Mouse (Mus musculus) midbrain, embryonic 12.5 days (tissue): ENCODE measurements around the gene Trim65. TPM values are rescaled to one million over a fixed set of nuclear protein-coding genes. Genes with fewer than 3 reads are reported as not detected.

ENCODE experiments used
- ATAC-seq: fragments of 200-750 bp; cut with Nextera tagmentation; 2 replicates; pipeline ENCODE4 v1.8.0; 2017; ENCODE audit warnings: low read depth, moderate TSS enrichment, moderate library complexity; ENCODE audit not compliant: low FRiP score
- H3K27ac ChIP-seq: fragments of 300-500 bp; sonication (generic); replicated peaks from 2 replicates; pipeline ENCODE4 v1.5.1; 2016; ENCODE audit warnings: mild to moderate bottlenecking
- H3K27me3 ChIP-seq: fragments of 300-500 bp; sonication (generic); 2 replicates; pipeline ENCODE4 v1.6.1; 2016; ENCODE audit warnings: mild to moderate bottlenecking
- H3K36me3 ChIP-seq: fragments of 300-500 bp; sonication (generic); 2 replicates; pipeline ENCODE4 v1.6.1; 2016
- H3K4me1 ChIP-seq: fragments of 300-500 bp; sonication (generic); 2 replicates; pipeline ENCODE4 v1.6.1; 2016
- H3K4me2 ChIP-seq: fragments of 300-500 bp; sonication (generic); replicated peaks from 2 replicates; pipeline ENCODE4 v1.6.1; 2016; ENCODE audit warnings: mild to moderate bottlenecking, moderate library complexity
- H3K4me3 ChIP-seq: fragments of 300-500 bp; sonication (generic); 2 replicates; pipeline ENCODE4 v1.5.1; 2016; ENCODE audit warnings: mild to moderate bottlenecking
- H3K9ac ChIP-seq: fragments of 300-500 bp; sonication (generic); replicated peaks from 2 replicates; pipeline ENCODE4 v1.6.1; 2016; ENCODE audit warnings: mild to moderate bottlenecking, moderate library complexity
- H3K9me3 ChIP-seq: fragments of 300-500 bp; sonication (generic); 2 replicates; pipeline ENCODE4 v1.6.1; 2016; ENCODE audit warnings: mild to moderate bottlenecking
- WGBS: fragments of 180-500 bp; shearing (Covaris S2); methylation state at CpG from one replicate; pipeline ENCODE4 v1.1.7; 2016; 5-methylcytosine and 5-hydroxymethylcytosine counted together
- polyA plus RNA-seq: library from polyadenylated mRNA; unstranded; fragments of >200 nt; fragmentation: Nextera tagmentation; extraction: Ambion mirVana; gene quantifications from 2 replicates; pipeline ENCODE4 v1.2.1, GENCODE M21; 2016

Trim65 gene
- polyA plus RNA-seq, 1 experiment from 2014 or later = 1.7 TPM

DNA sequence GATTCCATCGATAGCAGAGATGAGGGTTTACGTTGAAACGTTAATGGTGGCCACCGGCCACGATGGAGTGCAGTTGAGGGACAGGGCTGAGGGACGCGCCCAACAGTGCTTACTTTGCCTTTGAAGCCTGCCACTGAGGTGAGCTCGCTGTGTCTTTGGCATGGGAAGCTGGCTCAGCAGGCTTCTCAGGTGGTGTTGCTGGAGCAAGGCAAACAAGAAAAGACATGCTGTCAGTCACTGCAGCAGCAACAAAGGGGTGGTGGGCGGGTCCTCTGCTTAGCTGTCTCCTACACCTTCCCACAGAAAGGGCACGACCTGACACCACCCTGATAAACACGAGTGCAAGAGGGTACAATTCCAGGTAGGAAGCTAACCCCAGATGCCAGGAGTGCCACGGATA is 30.4 kb upstream of the Trim65 start:
- no peaks in the 10 kb centered on the region for H3K9me3 ChIP-seq
- ATAC-seq = no peak
- no peak overlapping the region for H3K27ac ChIP-seq
- no peak overlapping the region for H3K9ac ChIP-seq
- 76% methylated on average over 12 of the region's 12 CpGs for WGBS
- no peaks in the 10 kb centered on the region for H3K27me3 ChIP-seq
- H3K4me2 ChIP-seq = no peak overlapping the region
- H3K4me1 ChIP-seq = peaks cover 9% of the 10 kb centered on the region
- H3K36me3 ChIP-seq = peaks cover 82% of the 10 kb centered on the region
- no peak overlapping the region for H3K4me3 ChIP-seq

DNA sequence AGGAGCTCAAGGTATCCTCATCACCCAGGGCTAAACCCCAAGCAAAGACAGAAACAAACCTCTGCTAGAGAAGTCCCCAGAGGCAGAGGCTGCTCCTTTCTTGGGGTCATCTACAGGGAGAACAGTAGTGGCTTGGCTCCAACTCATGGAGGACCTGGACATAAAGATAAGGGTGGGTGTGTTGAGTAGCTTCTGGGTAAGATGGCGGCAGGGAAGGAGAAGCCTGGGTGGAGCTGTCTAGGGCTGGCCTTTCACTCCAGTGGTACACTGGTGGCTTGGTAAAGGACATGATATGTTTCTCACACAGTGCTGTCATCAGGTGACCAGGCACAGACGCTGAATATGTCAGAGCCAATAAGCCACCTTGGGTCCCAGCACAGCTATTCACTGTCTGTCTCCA is 20.0 kb upstream of the Trim65 start:
- ATAC-seq = no peak
- Histone ChIP-seq H3K4me2 (no peak overlapping the region), H3K4me1 (no peaks in the 10 kb centered on the region), H3K27ac (no peak overlapping the region), H3K9me3 (no peaks in the 10 kb centered on the region), H3K9ac (no peak overlapping the region), H3K27me3 (no peaks in the 10 kb centered on the region), H3K4me3 (no peak overlapping the region), H3K36me3 (peaks cover 100% of the 10 kb centered on the region)
- 95% methylated on average over 2 of the region's 2 CpGs for whole genome bisulfite sequencing

DNA sequence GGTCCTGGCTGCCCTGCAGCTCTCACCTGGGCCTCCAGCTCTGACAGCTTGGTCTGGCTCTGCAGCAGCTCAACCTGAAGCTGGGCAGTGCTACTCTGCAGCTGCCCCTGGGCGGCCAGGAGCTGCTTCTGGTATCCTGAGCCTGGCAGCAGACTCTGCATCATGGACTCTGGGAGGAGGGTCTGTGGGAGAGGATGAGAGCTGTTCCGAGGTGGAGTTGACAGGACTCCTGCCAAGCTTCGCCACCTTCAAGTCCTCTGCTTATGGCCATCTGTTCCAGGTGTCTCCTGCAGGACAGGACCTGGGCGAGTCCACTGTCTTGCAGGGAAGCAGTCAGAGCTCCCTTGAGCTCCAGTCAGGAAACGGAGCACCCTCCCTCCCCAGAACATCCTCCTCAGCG is 18.4 kb upstream of the Trim65 start:
- Histone ChIP-seq H3K4me2 (no peak overlapping the region), H3K27ac (no peak overlapping the region), H3K9ac (no peak overlapping the region), H3K36me3 (peaks cover 100% of the 10 kb centered on the region), H3K9me3 (no peaks in the 10 kb centered on the region), H3K27me3 (no peaks in the 10 kb centered on the region), H3K4me3 (no peak overlapping the region), H3K4me1 (no peaks in the 10 kb centered on the region)
- 76% methylated on average over 6 of the region's 6 CpGs for WGBS
- no peak for ATAC-seq

DNA sequence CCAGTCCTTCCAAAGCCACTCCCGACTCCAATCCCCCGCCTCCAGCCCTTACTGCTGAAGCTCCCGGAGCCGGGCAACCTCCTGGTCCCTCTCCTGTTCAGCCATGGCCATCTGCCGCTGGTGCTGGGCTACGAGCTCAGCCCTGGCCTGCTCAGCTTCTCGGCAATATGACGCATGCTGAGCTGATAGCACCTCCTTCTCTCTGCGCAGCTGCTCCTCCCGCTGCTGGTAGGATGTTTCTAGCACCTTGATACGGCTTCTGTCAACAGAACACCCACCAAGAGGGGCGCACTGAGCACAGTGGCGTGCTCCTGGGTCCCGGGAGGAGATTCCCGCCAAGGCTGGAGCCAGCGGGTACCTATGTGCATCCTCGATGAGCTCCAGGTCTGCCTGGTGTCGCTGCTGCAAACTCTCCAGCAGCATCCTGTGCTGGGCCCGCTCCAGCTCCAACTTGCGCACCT is 17.9 kb upstream of the Trim65 start:
- H3K4me2 ChIP-seq = no peak overlapping the region
- no peaks in the 10 kb centered on the region for H3K9me3 ChIP-seq
- H3K27ac ChIP-seq = no peak overlapping the region
- H3K36me3 ChIP-seq = peaks cover 99% of the 10 kb centered on the region
- no peaks in the 10 kb centered on the region for H3K27me3 ChIP-seq
- no peak overlapping the region for H3K9ac ChIP-seq
- H3K4me3 ChIP-seq = no peak overlapping the region
- WGBS = 68% methylated on average over 20 of the region's 20 CpGs
- no peak for ATAC-seq
- H3K4me1 ChIP-seq = no peaks in the 10 kb centered on the region

DNA sequence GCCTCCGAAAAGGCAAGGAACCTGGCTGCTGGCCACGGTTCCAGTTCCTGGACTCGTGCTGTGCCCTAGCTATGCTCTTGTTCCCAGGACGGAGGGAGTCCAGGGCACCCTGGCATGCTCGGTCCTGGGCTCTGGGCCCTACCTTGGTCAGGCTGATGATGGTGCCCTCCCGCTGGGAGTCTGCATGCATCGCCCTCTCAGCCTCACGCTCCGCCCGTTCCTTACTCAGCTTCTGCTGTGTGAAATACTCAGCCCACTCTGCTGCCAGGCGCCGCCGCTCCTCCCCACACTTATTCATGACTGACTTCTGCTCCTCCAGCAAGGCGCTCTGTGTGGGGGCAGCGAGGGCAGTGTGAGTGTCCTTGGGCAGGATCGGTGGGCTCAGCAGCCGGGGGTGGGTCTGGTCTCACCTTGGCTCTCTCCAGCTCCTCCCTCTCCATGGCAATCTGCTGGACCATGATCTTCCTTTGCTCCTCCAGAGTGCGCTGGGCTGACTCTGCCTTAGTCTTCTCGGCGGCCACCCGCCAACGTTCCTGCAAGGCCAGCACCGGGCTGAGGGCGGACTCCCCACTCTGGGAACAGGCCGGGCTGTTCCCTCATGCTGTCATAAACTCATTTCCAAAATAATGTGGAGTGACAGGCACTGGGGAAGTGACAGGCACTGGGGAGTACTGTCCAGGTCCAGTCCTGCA is 15.5 kb upstream of the Trim65 start:
- H3K9me3 ChIP-seq = no peaks in the 10 kb centered on the region
- no peak for ATAC-seq
- no peaks in the 10 kb centered on the region for H3K27me3 ChIP-seq
- H3K9ac ChIP-seq = no peak overlapping the region
- H3K27ac ChIP-seq = no peak overlapping the region
- H3K4me2 ChIP-seq = no peak overlapping the region
- H3K4me3 ChIP-seq = no peak overlapping the region
- H3K36me3 ChIP-seq = peaks cover 99% of the 10 kb centered on the region
- no peaks in the 10 kb centered on the region for H3K4me1 ChIP-seq
- 77% methylated on average over 25 of the region's 25 CpGs for WGBS

DNA sequence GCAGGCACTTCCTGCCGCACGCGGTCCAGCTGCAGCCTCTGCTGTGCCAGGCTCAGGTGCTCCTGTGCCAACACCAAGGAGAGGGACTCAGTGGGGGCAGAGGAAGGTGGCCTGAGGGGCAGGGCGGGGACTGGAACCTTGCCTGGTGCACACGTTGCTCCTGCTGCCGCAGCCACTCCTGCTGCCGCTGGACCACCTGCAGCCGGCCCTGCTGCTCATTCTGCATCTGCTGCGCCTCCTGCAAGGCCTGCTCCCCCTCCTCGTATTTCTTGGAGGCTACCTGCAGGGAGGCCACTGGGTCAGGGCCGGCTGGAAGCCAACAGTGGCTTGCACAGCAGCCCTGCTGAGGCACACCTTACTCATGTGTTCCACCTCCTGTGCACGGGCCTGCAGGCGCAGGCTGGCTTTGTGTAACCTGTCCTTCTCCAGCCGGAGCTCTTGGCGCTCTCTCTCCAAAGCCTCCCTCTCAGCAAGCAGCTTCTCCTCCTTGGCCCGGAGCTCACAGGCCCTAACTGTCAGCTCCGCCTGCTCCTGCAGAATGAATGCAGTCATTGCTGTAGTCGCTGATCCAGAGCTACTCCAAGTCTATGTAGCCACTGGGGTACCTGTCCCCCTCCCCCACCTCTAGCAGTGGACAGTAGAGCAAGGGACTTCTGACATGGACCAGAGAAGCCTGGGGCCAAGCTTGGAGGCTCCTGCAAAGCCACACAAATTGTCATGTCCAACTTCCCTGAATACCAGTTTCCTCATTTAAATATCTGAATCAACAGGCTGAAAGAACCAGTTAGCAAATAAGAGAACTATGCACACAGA is 14.8 kb upstream of the Trim65 start:
- Histone ChIP-seq H3K9ac (no peak overlapping the region), H3K4me2 (no peak overlapping the region), H3K4me1 (no peaks in the 10 kb centered on the region), H3K27me3 (no peaks in the 10 kb centered on the region), H3K27ac (no peak overlapping the region), H3K36me3 (peaks cover 92% of the 10 kb centered on the region), H3K4me3 (no peak overlapping the region), H3K9me3 (no peaks in the 10 kb centered on the region)
- 57% methylated on average over 18 of the region's 18 CpGs for WGBS
- no peak for ATAC-seq

DNA sequence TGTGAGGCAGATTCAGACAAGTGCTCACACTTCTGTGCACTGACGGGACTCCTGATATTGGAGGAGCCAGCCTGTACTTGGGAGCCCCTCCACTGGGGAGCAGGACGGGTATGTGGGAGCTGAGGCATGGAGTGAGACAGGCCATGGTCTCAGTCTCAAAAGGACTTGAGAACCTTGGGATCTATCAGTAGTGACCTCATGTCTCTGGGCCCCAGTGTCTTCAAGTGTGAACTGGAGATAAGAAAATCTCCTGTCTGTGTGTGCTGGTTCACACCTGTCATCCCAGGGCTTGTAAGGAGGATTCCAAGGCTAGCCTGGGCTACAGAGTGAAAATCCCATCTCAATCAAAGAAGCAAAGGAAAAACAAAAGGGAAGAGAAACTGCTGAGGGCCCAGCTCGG is 12.5 kb upstream of the Trim65 start:
- Histone ChIP-seq H3K4me1 (no peaks in the 10 kb centered on the region), H3K9ac (no peak overlapping the region), H3K36me3 (peaks cover 69% of the 10 kb centered on the region), H3K27me3 (no peaks in the 10 kb centered on the region), H3K4me3 (no peak overlapping the region), H3K9me3 (no peaks in the 10 kb centered on the region), H3K27ac (no peak overlapping the region), H3K4me2 (no peak overlapping the region)
- 86% methylated on average over 3 of the region's 3 CpGs for WGBS
- ATAC-seq = no peak

DNA sequence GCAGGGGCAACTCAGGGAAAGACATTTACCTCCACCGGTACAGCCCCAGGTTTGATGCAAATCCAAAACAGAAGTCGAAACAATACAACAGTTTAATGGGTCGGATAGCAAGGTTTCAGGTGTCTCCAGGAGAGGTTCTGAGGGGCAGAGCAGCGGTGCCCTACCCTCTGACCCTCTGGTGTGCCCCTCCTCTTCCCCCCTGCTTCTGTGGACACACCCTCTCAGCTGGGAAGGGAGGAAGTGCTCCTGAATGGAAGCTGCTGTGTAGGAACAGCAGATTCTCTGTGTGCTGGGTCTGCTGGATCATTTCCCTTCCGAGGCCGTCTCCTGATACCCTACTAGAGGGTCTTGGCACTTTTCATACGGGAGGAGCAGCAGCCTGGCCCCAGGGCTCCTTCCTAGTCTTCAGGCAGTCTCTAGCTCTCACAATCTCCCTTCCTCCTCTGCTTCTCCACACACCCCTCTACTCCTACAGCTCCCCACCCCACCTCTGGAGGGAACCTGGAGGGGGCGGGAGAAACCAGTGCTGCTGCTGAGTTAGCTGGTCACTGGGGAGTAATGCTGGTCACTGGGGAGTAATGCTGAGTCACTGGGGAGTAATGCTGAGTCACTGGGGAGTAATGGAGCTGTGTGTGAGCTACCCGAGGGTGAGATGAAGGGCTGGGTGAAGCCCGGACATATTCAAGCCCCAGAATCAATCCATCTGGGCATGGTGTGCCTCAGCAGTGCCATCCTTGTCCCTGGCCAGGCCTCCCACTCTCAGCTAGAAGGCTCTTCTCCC is 11.5 kb upstream of the Trim65 start:
- Histone ChIP-seq H3K4me2 (no peak overlapping the region), H3K27me3 (no peaks in the 10 kb centered on the region), H3K4me1 (peaks cover 6% of the 10 kb centered on the region), H3K36me3 (peaks cover 59% of the 10 kb centered on the region), H3K4me3 (no peak overlapping the region), H3K27ac (no peak overlapping the region), H3K9me3 (no peaks in the 10 kb centered on the region), H3K9ac (no peak overlapping the region)
- ATAC-seq = no peak
- 78% methylated on average over 10 of the region's 10 CpGs for WGBS

DNA sequence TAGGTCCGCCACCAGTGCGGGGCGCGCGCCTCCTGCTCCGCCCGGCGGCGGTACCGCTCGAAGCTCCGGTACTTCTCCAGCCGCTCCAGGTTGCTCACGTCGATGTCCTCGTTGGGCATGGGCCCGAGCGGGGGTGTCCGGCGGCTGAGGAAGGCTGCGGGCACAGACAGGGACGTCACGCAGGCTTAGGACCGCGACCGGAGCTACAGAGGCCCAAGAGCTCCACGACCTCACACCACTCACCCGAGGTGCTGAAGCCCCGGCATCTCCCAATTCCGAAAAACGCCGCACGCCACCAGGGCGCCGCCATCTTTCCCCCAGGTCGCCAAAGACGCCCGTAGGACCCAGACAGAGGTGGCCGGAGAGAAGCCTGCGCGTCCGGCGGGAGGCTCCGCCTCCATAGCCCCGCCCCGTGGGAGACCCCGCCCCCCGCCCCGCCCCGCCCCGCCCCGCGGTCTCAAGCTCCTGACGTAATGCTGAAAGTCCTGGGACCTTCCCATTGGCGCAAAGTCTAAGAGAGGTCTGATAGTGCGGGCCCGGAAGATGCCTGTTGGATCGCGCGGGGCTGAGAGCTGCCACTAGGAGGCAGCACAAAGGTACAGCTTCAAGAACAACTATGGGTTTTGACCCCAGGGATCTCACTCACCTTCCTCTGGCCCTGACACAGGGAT is 7.7 kb upstream of the Trim65 start, which contains the start of gene Mrpl38:
Mrpl38 (minus strand) TSS at position 401 of the 671 bp plus-strand sequence.
- Histone ChIP-seq H3K9me3 (no peaks in the 10 kb centered on the region), H3K36me3 (peaks cover 48% of the 10 kb centered on the region), H3K4me1 (peaks cover 6% of the 10 kb centered on the region), H3K4me2 (peak within 1 kb of the TSS; percentile 64), H3K4me3 (peak within 1 kb of the TSS; percentile 80), H3K27ac (peak within 1 kb of the TSS; percentile 77), H3K27me3 (no peaks in the 10 kb centered on the region), H3K9ac (peak within 1 kb of the TSS; percentile 83)
- ATAC-seq = peak; percentile 94
- WGBS = under 1% methylated on average over 58 of the region's 60 CpGs

DNA sequence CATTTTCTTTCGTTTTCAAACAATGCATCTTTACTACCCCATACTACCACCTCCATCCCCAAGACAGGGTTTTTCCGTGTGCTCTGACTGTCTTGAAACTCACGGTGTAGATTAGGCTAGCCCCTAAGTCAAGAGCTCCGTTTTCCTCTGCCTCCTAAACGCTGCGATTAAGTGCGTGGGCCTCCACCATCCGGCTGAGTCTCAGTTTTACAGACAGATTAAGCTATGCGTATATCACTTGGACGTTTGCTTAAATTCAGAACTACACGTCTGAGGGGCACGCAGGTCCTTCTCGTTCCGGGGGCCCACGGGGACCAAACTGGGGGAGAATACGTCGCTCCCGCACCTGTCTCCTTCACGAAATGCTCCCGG is 7.2 kb upstream of the Trim65 start:
- H3K27me3 ChIP-seq = no peaks in the 10 kb centered on the region
- H3K36me3 ChIP-seq = peaks cover 48% of the 10 kb centered on the region
- peak overlapping the region; percentile 64 for H3K4me2 ChIP-seq
- ATAC-seq = no peak; the same call in 1 of the 2 replicates
- H3K4me1 ChIP-seq = peaks cover 6% of the 10 kb centered on the region
- H3K27ac ChIP-seq = peak overlapping the region; percentile 77
- peak overlapping the region; percentile 80 for H3K4me3 ChIP-seq
- peak overlapping the region; percentile 83 for H3K9ac ChIP-seq
- 1% methylated on average over 20 of the region's 20 CpGs for WGBS
- no peaks in the 10 kb centered on the region for H3K9me3 ChIP-seq

DNA sequence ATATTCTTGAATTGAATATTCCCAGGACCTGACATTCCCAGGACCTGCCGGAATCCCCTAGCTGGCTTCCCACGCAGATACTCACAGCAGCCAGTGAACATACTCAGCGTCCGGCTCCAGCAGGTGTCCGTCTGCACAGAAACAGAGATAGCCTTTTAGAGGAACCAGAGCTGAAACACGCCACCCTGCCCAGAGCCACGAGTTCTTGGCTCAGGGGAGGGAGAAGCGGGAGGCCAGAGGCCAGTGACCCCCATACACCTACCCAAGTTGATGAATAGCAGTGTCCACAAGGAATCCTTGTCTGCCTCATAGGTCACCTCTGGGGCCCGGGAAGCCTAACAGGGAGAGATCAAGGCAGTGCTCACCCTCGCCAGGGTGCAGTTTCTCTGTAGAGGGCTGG is 3.2 kb upstream of the Trim65 start:
- no peak for ATAC-seq
- Histone ChIP-seq H3K36me3 (peaks cover 45% of the 10 kb centered on the region), H3K27ac (no peak overlapping the region), H3K4me1 (peaks cover 24% of the 10 kb centered on the region), H3K27me3 (peaks cover 20% of the 10 kb centered on the region; the same call in 1 of the 2 replicates), H3K4me2 (no peak overlapping the region), H3K4me3 (no peak overlapping the region), H3K9ac (no peak overlapping the region), H3K9me3 (no peaks in the 10 kb centered on the region)
- 90% methylated on average over 10 of the region's 10 CpGs for WGBS
